Mouse (Mus musculus) erythroblast, embryonic 14.5 days (primary cell): ENCODE data around the gene Pnliprp2.

Experiments
- GATA1 ChIP-seq: IDR thresholded peaks from 2 replicates; pipeline ENCODE4 v1.6.1; 2012; ENCODE audit warnings: low read length, inconsistent platforms, mixed read lengths
- TAL1 ChIP-seq: IDR thresholded peaks from 3 replicates; pipeline ENCODE4 v1.6.1; 2012; ENCODE audit warnings: low read length, inconsistent platforms, mixed read lengths

DNA sequence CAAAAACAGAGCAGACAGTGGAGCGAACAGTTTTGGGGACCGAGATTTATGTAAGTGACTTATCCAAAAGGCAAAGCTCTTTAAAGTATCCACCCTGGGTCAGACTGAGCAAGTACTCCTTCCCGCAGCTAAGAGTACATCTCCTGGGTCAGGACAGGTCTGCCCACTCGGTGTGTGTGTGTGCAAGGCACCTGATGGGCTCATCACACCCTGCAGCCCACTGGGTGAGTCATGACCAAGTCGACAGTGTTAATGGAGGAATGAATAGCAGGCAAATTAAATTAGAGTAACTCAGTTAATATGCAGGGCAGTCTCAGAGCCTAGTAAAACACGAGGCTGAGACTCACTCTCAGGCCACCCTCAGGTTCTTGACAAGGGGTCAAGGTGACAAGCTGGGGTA is 49.3 kb downstream of the Pnliprp2 start:
- TF ChIP-seq GATA1, result no peak
- no peak for TF ChIP-seq TAL1
